7 mouse cellular contexts compared by ENCODE assay signal in genomic region chr19:46304216-46304841, GRCm38 (mm10). TPM values are rescaled to one million over a fixed set of nuclear protein-coding genes. Genes with fewer than 3 reads are reported as not detected.
DNase-seq lines count a peak whose midpoint lies in the region; ATAC-seq and TF ChIP-seq lines count a peak whose summit lies in the region.

Nfkb2 (plus strand) TSS chr19:46304320.

- WGBS in hindbrain, postnatal 0 days, result 1% methylated on average over 39 of the region's 39 CpGs

- peak within 1 kb of the TSS; percentile 41; the same call in 1 of the 2 replicates for H3K27ac ChIP-seq in hindbrain, postnatal 0 days

- H3K36me3 ChIP-seq in hindbrain, postnatal 0 days (ENCODE audit: insufficient read depth, low read length), result no peaks in the 10 kb centered on the region

- peak within 1 kb of the TSS; percentile 38 for H3K4me3 ChIP-seq in hindbrain, postnatal 0 days (ENCODE audit: low read length)

- peak; percentile 90 for TF ChIP-seq CTCF in hindbrain, postnatal 0 days (IDR thresholded peaks at IDR 0.05; ENCODE audit: low read depth)

- 0 out of 2 replicates have a peak, but pooled peaks cover 4% of the 10 kb centered on the region for H3K27me3 ChIP-seq in hindbrain, postnatal 0 days (ENCODE audit: insufficient read depth, low read length)

- intact Hi-C loops in left cerebral cortex, postnatal 25 days (cut with DNase I), result loop anchor here (1.0 kb wide), 1 partner anchor 26 kb away; no protein-coding TSS in a partner anchor

- H3K4me1 ChIP-seq in hindbrain, postnatal 0 days (ENCODE audit: insufficient read depth, low read length), result peaks cover 6% of the 10 kb centered on the region; the same call in 1 of the 2 replicates

- H3K9ac ChIP-seq in hindbrain, postnatal 0 days (replicated peaks; ENCODE audit: low read length), result peak within 1 kb of the TSS; percentile 44

- H3K9me3 ChIP-seq in hindbrain, postnatal 0 days (ENCODE audit: low read length), result no peaks in the 10 kb centered on the region

- DNase-seq in cerebellum, postnatal 4 days (ENCODE audit: low spot score in 2 of 2), result peak; percentile 49 to 84
- peak; percentile 93 for DNase-seq in gastrocnemius, adult 8-10 months (ENCODE audit: low spot score in 2 of 2)
- peak; percentile 88 for DNase-seq in hindbrain, postnatal 0 days (ENCODE audit: low spot score)
- peak; percentile 76 to 82 for DNase-seq in left cerebral cortex, postnatal 25 days (ENCODE audit: low spot score in 2 of 2)
- DNase-seq in mesoderm, embryonic 11.5 days (ENCODE audit: low read depth, low spot score), result peak; percentile 92
- peak; percentile 74 for DNase-seq in right cerebral cortex, postnatal 4 days

- peak; percentile 71 for ATAC-seq in activated CD4-positive, CD25-positive, alpha-beta regulatory T cell, adult 4 months
- ATAC-seq in hindbrain, postnatal 0 days, result peak; percentile 89

- H3K4me2 ChIP-seq in hindbrain, postnatal 0 days (ENCODE audit: low read depth, low read length), result peak within 1 kb of the TSS; percentile 61

RNA-seq across cellular contexts. Expression of gene Nfkb2, which starts in this region (rescaled TPM):
- 10 to 100 TPM; 19.7 to 30.4 TPM for polyA plus RNA-seq in activated CD4-positive, CD25-positive, alpha-beta regulatory T cell, adult 4 months (2017; shearing (Covaris generic))
- total RNA-seq in gastrocnemius, adult 8-10 months (2022), result 10 to 100 TPM in 1 of 4 experiments, 1 to 10 TPM in 3; 8.7 to 10.5 (median 9.3) TPM
- 3.5 and 4.7 TPM in 2 replicates for total RNA-seq in hindbrain, postnatal 0 days (2014; rRNA removed)
- 1.7 and 1.9 TPM in 2 replicates for polyA plus RNA-seq in hindbrain, postnatal 0 days (2015; fragmentation: Nextera tagmentation; extraction: Ambion mirVana)
- 1 to 10 TPM; 2.4 to 3.0 TPM for total RNA-seq in left cerebral cortex, postnatal 25 days (2021)

Comparison
In these comparisons a context has a peak if more than half of its experiments do, and no peak if none do; other contexts are left out.
1. Peak in every context shown above with its lines: DNase-seq, ATAC-seq, H3K4me3 ChIP-seq and H3K27ac ChIP-seq.